Mouse (Mus musculus) right cerebral cortex, postnatal 10 days (tissue): ENCODE measurements around the gene Scml4.

Source experiments
- DNase-seq, 2 experiments: peaks; one replicate each; pipeline ENCODE4 v3.0.0; 2021; ENCODE audit warnings: low spot score in 2 of 2

Scml4 gene

GRCm38 (mm10) chr10:42862102-42862740 lies 2.1 kb downstream of the Scml4 start:
- DNase-seq: no peak

- no peak for DNase-seq
Observed at GRCm38 (mm10) chr10:42862806-42863205, 2.6 kb downstream of the Scml4 start.

DNA sequence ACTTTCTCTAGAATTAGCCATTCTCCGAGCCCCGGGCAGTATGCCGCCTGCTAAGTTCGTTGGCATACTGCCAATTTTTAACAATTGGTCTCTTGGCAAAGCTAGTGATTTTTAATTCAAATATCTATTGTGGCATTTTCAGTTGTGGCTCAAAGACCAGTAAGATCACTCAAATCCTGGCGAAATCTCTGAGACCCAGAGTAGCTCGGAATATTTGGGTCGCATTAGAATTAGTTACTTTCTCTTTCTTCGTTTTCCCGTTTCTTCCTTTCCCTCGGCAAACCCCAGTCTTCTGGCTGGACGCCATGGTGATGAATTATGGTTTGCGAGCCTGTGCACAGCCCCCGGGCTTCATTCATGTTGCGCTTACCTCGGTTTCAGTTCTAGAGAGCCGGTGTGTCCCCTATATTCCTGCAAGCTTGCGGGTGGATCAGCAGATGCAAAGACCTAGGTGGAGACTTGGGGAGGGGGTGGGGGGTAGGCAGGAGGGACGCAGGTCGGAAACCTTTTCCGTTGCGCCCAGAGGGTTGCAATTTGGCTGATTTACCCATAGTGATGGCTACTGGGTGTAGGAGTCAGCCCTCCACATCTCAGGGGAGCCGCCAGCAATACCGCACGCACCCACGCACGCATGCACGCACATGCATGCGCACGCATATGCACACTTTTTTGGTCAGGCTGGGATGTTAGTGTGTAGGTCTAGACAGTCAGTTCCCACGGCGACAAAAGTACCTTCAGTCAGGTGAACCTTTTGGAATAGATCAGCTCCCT lies 3.6 kb downstream of the Scml4 start:
- DNase-seq: peak; percentile 74 to 82

GRCm38 (mm10) chr10:42864696-42865095 lies 4.5 kb downstream of the Scml4 start:
- no peak for DNase-seq

DNA sequence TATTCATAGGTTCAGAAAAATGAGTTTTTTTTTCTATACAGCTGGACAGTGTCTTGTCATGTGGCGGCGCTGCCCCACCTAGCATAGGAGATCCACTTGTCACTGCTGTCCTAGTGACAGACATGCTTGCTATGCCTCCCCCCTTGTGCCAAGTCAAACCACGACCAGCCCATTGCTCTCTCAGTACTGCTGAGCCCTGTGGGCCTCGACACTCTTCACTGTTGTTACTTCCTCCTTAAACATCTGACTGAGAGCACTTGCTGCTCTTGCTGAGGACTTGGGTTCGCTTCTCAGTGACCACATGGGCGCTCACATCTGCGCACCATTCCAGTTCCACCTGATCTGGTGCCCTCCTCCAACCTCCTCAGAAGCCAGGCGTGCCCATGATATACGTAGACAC lies 8.2 kb downstream of the Scml4 start:
- DNase-seq: no peak

DNA sequence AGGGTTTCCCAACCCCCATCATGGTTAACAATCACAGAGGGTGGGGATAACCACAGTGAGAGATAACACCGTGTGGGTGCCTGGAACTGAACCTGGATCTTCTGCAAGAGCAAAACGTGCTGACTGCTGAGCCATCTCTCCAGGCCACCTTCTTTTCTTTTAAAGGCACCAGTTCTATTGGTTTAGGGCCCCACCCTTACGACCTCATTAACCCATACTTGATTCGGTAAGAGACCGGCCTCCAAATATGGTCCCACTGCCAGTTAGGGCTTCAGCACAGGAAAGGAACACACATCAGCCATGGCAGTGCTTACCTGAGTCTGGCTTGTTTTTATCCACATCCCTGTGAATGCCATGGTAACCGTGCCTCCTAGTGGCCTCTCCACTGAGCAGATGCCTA lies 9.3 kb downstream of the Scml4 start:
- DNase-seq: no peak

DNA sequence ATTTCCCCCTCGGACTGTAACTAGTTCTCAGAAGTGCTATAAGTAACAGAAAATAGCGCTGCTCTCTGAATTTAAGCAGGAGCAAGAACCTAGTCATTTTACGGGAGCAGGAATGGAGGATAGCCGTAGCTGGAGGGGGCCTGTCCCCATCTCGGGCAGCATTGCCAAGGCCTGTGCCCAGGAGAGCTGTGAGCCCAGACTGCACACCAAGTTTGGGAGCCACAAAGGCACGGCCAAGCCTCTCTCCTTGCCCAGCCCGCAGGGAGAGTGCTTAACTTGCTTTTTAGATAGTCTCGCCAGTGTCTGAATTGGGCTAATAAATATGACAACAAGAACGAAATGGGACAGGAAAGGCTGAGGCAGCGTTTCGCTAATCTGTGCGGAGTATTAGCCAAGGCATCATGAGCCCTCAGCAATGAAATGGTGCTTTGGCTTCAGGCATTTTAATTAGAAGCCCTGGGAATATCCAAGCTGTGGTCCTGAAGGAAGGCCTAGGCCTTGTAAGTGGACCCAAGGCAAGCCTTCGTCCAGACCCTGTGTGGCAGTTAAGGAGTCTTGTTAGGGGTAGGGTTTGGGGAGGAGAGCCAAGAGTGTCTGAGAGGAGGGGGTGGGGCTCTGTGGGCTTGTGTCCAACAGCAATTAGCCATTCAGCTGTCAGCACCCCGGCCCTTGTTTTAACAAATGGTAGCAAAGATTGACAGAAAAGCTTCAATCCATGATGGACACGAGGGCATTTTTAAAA lies 12.3 kb downstream of the Scml4 start:
- peak; percentile 47 to 50 for DNase-seq

DNA sequence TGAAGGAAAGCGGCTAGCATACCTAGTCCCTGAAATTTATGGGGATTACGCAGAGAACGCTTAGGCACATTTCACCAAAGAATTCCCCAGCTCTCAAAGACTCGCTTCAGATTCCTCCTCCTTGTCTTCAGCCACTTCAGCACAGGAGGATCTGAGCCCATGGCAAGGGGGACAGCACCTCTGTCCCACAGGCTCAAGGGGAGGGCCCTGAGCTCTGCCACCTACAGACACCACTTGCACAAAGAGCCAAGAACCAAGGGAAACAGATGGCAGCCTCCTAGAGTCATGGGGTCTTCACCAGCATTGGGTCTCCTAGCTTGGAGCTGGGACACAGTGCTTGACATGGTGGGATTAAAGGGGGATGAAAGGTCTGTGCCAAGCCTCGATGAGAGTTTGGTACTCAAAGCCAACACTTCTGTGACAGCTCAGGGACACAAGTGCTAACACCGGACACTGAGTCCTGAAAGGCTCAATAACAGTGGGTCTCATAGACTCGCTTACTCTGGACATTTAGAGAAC lies 13.0 kb downstream of the Scml4 start:
- DNase-seq: no peak

- DNase-seq: no peak
Observed at GRCm38 (mm10) chr10:42876172-42876571, 16.0 kb downstream of the Scml4 start.

- DNase-seq: no peak
Observed at GRCm38 (mm10) chr10:42879269-42879681, 19.1 kb downstream of the Scml4 start.

GRCm38 (mm10) chr10:42879682-42880081 lies 19.5 kb downstream of the Scml4 start:
- DNase-seq: no peak

- DNase-seq: no peak
Observed at GRCm38 (mm10) chr10:42887040-42887439, 26.9 kb downstream of the Scml4 start.

DNA sequence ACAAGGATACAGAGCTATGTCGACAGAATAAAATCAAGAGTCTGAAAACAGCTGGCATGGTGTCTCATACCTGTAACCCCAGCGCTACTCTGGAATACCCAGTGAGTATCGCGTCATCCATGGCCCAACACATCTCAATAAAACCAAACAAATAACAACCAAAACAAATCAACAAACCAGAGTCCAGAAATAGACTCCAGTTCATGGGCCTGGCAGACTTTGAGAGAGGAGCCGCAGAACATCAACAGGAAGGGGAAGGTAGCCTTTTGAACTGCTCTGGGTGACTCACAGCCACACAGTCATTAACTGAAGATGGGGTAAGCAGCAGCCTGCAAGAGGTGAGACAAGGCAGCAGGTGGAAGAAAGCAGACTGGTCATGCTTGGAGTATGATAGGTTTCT lies 28.1 kb downstream of the Scml4 start:
- no peak for DNase-seq

DNA sequence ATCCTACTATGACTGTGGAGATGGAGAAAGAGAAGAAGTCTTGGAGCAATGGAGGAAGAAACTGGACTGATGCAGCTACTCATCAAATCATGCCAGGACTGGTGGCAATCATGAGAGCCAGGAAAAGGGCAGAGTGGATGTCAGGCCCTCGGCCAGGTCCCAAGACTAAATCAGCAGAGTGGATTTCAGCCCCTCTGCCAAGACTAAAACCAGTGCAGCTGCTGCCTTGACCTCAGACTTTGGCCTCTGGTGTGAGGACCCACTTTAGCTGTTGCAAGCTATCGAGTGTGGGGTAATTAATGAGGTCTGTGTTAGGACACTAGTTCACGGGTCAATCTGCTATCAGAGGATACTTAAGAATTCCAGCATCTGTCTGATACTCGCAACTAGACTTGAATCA lies 30.2 kb downstream of the Scml4 start:
- DNase-seq: no peak

- DNase-seq: no peak
Observed at GRCm38 (mm10) chr10:42892250-42892649, 32.1 kb downstream of the Scml4 start.

GRCm38 (mm10) chr10:42892987-42893386 lies 32.8 kb downstream of the Scml4 start:
- DNase-seq: no peak

GRCm38 (mm10) chr10:42893857-42894256 lies 33.7 kb downstream of the Scml4 start:
- DNase-seq: no peak

DNA sequence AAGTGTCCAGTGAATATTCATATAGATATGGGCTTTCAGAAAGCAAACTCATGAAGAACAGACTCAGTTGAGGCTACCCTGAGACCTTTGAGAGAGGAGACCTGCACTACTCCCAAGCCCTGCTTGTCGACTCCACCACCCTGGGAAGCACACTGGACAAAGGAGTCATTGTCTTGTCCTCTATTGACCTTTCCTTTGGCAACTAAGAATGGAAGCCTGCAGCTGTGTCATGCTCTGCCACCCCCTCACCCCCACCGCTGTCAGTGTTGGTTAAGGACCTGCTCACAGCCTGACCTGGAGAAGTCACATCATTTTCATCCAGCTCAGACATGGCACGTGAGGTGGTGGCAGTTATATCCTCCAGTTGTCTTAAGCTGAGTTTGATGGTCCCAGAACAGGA lies 34.1 kb downstream of the Scml4 start:
- no peak for DNase-seq

- DNase-seq: no peak
Observed at GRCm38 (mm10) chr10:42894696-42895095, 34.5 kb downstream of the Scml4 start.

DNA sequence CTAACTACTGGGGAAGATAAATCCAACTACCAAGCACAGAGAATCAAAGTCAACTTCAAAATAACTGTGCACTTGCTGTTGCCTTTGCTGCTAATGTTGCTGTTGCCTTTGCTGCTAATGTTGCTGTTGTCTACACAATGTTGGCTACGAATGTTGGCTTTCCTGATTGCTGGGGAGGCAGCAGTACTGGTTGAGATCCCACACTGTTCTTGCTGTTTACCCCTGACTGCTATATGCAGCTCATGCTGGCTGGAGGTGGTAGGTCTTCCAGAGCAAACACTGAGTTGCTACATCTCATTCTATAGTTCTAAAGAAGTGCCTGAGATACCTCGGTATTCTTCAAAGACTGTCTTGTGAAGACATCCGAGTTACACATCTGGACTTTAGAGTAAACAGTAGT lies 36.5 kb downstream of the Scml4 start:
- no peak for DNase-seq

GRCm38 (mm10) chr10:42897166-42897565 lies 37.0 kb downstream of the Scml4 start:
- no peak for DNase-seq

GRCm38 (mm10) chr10:42897632-42898031 lies 37.5 kb downstream of the Scml4 start:
- no peak for DNase-seq

GRCm38 (mm10) chr10:42901361-42901760 lies 41.2 kb downstream of the Scml4 start:
- no peak for DNase-seq
